Mouse (Mus musculus): Measurements from ENCODE around the gene C1qtnf9.

DNA sequence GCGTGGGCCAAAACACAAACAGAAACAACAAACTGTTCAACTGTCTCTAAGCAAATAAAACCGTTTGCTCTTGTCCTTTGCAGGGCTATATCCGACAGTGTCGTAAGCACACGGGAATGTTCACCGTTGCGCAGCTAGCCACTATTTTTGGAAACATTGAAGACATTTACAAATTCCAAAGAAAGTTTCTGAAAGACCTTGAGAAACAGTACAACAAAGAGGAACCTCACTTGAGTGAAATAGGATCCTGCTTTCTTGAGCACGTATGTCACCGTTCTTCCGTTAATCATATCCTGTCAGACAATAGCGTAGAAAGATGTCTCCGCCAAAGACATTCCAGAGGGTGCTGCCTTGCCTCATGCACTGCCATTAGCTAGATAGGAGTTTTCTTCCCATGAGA lies 18.1 kb upstream of the C1qtnf9 start:
- TF ChIP-seq POLR2A (IDR thresholded peaks at IDR 0.05; ENCODE audit: extremely low read depth, insufficient read depth, low read length) (no peak), CTCF (IDR thresholded peaks at IDR 0.05; ENCODE audit: extremely low read depth, insufficient read depth, low read length) (no peak)
